Mouse (Mus musculus): ENCODE measurements at regions not wholly inside any gene's neighbourhood (a gene's known extent, or its start where the extent isn't known, plus 50 kb on each side); places are given as distances from the start of the nearest gene placed in this dataset.

DNA sequence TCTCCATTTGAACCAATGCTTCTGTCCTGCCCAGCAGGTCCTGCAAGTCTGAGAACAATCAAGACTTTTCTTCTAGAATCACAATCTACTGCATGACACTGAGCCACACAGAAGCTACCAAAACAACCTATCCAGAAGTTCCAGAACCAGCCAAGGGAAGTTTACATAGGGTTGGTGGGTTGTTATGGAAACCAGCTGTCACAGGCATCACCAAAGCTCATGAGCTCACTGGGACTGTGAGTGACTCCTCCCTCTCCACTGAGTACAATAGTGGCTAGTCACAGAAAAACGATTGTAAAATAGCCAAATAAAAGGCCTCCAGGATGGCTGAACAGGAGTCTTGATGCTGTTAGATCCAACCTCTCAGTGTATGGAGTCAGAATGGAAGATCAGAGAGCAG, 115.6 kb upstream of the D7Ertd443e start:
- TF ChIP-seq CTCF (IDR thresholded peaks at IDR 0.05 in 2 of 3, conservative IDR thresholded peaks at IDR 0.05 in 1 of 3; ENCODE audit: control insufficient read depth in 1 of 3, insufficient read depth in 1 of 3, low read depth in 2 of 3, low read length in 3 of 3, poor library complexity in 1 of 3, severe bottlenecking in 1 of 3) (no peak), POLR2A (IDR thresholded peaks at IDR 0.05; ENCODE audit: control insufficient read depth in 1 of 2, insufficient read depth in 1 of 2, low read depth in 1 of 2, low read length in 2 of 2, poor library complexity in 1 of 2) (no peak), TBP (IDR thresholded peaks at IDR 0.05; ENCODE audit: low read depth, low read length) (no peak)
